Mouse (Mus musculus) 416B (cell line): ENCODE data around the gene Psmd13.

Experiments used
- DNase-seq: peaks from one replicate; pipeline ENCODE4 v3.0.0; 2011; ENCODE audit warnings: low read depth

The Psmd13 gene

GRCm38 (mm10) chr7:140881696-140882468 lies at the start of gene Psmd13, which contains the start of gene Sirt3:
Gene Psmd13 (plus strand): TSS chr7:140881968.
Gene Sirt3 (minus strand): TSS chr7:140882309.
- peak; percentile 94 for DNase-seq

GRCm38 (mm10) chr7:140833341-140833740 lies 48.4 kb upstream of the Psmd13 start:
- DNase-seq = no peak

GRCm38 (mm10) chr7:140834968-140835757 lies 46.6 kb upstream of the Psmd13 start, which contains the start of gene Urah:
Gene Urah (plus strand): TSS chr7:140835018.
- DNase-seq = no peak

GRCm38 (mm10) chr7:140835758-140836087 lies 46.0 kb upstream of the Psmd13 start:
- DNase-seq = no peak

GRCm38 (mm10) chr7:140836243-140837115 lies 45.3 kb upstream of the Psmd13 start:
- no peak for DNase-seq

- DNase-seq = no peak
Observed at GRCm38 (mm10) chr7:140839556-140839955, 42.2 kb upstream of the Psmd13 start.

GRCm38 (mm10) chr7:140840750-140841735 lies 40.7 kb upstream of the Psmd13 start:
- peak; percentile 35 for DNase-seq

GRCm38 (mm10) chr7:140843806-140844205 lies 38.0 kb upstream of the Psmd13 start:
- DNase-seq = no peak

GRCm38 (mm10) chr7:140844905-140845665 lies 36.7 kb upstream of the Psmd13 start, which contains the start of gene Scgb1c1:
Gene Scgb1c1 (plus strand): TSS chr7:140845547.
- peak; percentile 89 for DNase-seq

GRCm38 (mm10) chr7:140845683-140846082 lies 36.1 kb upstream of the Psmd13 start:
- DNase-seq = no peak

GRCm38 (mm10) chr7:140846676-140847075 lies 35.1 kb upstream of the Psmd13 start:
- DNase-seq = peak; percentile 59

- DNase-seq = no peak
Observed at GRCm38 (mm10) chr7:140847755-140848580, 33.8 kb upstream of the Psmd13 start, which contains the start of gene Odf3. Gene Odf3 (plus strand): TSS chr7:140847805.

GRCm38 (mm10) chr7:140848591-140848990 lies 33.2 kb upstream of the Psmd13 start:
- DNase-seq = no peak

GRCm38 (mm10) chr7:140851916-140852315 lies 29.9 kb upstream of the Psmd13 start:
- DNase-seq = no peak

GRCm38 (mm10) chr7:140853386-140853785 lies 28.4 kb upstream of the Psmd13 start:
- DNase-seq = no peak

GRCm38 (mm10) chr7:140854483-140854882 lies 27.3 kb upstream of the Psmd13 start:
- DNase-seq = no peak

- DNase-seq = no peak
Observed at GRCm38 (mm10) chr7:140855181-140855580, 26.6 kb upstream of the Psmd13 start.

GRCm38 (mm10) chr7:140855860-140856784 lies 25.6 kb upstream of the Psmd13 start, which contains the start of gene Gm45785:
Gene Gm45785 (minus strand): TSS chr7:140856331.
- peak; percentile 96 for DNase-seq
